Mouse (Mus musculus) testis, adult 2 months (tissue): ENCODE results near the gene C8a.

Source experiments
- CTCF ChIP-seq: fragments of 200-500 bp; IDR thresholded peaks from 2 replicates; pipeline ENCODE4 v1.5.1; 2012; ENCODE audit warnings: low read depth, mild to moderate bottlenecking, inconsistent platforms, low read length, moderate library complexity; ENCODE audit not compliant: control insufficient read depth, insufficient read depth, insufficient replicate concordance
- POLR2A ChIP-seq: fragments of 200-500 bp; IDR thresholded peaks from 2 replicates; pipeline ENCODE4 v1.6.1; 2012; ENCODE audit warnings: low read depth, mild to moderate bottlenecking, inconsistent platforms, low read length, moderate library complexity; ENCODE audit not compliant: control insufficient read depth

DNA sequence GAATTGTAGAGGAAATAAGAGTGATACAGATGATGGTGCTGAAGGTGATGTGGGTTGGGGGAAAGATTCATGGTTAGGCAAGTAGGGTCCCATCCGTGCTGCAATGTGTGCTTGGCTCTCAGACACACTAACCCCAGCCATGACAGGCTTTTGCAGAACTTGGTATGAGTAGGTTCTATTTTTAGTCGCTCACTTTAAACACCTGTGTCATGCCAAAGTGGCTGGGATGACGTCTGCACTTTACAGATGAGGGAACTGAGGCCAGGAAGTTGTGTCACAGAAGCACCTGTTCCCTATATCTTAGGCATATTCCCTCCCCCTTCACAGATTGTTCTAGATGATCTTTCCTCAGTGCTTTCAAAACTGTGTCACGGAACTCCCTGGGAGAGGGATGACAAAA is 93.9 kb downstream of the C8a start:
- no peak for TF ChIP-seq CTCF
- no peak for TF ChIP-seq POLR2A
